29 mouse cellular contexts compared by ENCODE assay signal in genomic region chr1:131560500-131560899, GRCm38 (mm10). TPM values are rescaled to one million over a fixed set of nuclear protein-coding genes. Genes with fewer than 3 reads are reported as not detected.
"Had no signal": no experiment of that assay in that cellular context is flagged by ENCODE, and none has a peak within 500 bp of the region (broad histone marks: within the 10 kb centered on the region; RNA-seq: fewer than 3 reads in every experiment).

No protein-coding gene starts in this region.

- H3K4me3 ChIP-seq: layer of hippocampus, adult 2 months; liver, embryonic 13.5 days; megakaryocyte, embryonic 14.5 days; midbrain, embryonic 10.5 days; midbrain, embryonic 13.5 days; myocyte had no signal

- H3K27ac ChIP-seq: kidney, postnatal 0 days; layer of hippocampus, adult 2 months; liver, embryonic 13.5 days; midbrain, embryonic 10.5 days; midbrain, embryonic 13.5 days; stomach, postnatal 0 days had no signal

- H3K4me2 ChIP-seq: liver, embryonic 13.5 days; midbrain, embryonic 13.5 days had no signal

- DNase-seq: kidney, adult 2 months; kidney, postnatal 25 days; layer of hippocampus, adult 9-11 months; liver, embryonic 13.5 days; lung, adult 2 months; thymus, adult 2 months; thymus, postnatal 14 days; thymus, postnatal 4 days had no signal

- ATAC-seq: midbrain, embryonic 13.5 days; midbrain, embryonic 16.5 days had no signal

- H3K36me3 ChIP-seq: liver, embryonic 13.5 days; midbrain, embryonic 10.5 days; midbrain, embryonic 13.5 days had no signal

- H3K4me1 ChIP-seq: liver, embryonic 13.5 days; midbrain, embryonic 10.5 days; midbrain, embryonic 13.5 days had no signal

- H3K9ac ChIP-seq: liver, embryonic 13.5 days; midbrain, embryonic 13.5 days had no signal

- H3K27me3 ChIP-seq: liver, embryonic 13.5 days; midbrain, embryonic 13.5 days had no signal

- H3K9me3 ChIP-seq: liver, embryonic 13.5 days; midbrain, embryonic 10.5 days; midbrain, embryonic 13.5 days had no signal

RNA-seq across cellular contexts. Expression of gene Avpr1b, which starts 38.5 kb away (rescaled TPM):
- total RNA-seq: left cerebral cortex, adult 18-20 months; left cerebral cortex, postnatal 36 days; liver, adult 2 months; monocyte, adult 5-6 weeks had no signal
- polyA plus RNA-seq: kidney, adult 2 months; kidney, embryonic 14.5 days; kidney, postnatal 0 days; limb, embryonic 11.5 days; limb, embryonic 14.5 days; liver, adult 2 months; liver, embryonic 13.5 days; liver, embryonic 16.5 days; lung, adult 2 months; lung, embryonic 16.5 days; midbrain, embryonic 10.5 days; midbrain, embryonic 13.5 days; midbrain, embryonic 16.5 days; myocyte; neural tube, embryonic 11.5 days; neural tube, embryonic 14.5 days; spleen, adult 2 months; stomach, embryonic 14.5 days; thymus, adult 2 months had no signal
